Mouse (Mus musculus) olfactory bulb, adult 2 months (tissue): ENCODE data around the gene Vars.

Experiments
- CTCF ChIP-seq: fragments of 200-500 bp; IDR thresholded peaks from 2 replicates; pipeline ENCODE4 v1.5.1; 2012; ENCODE audit warnings: low read depth, mild to moderate bottlenecking, low read length, moderate library complexity; ENCODE audit not compliant: insufficient read depth
- POLR2A ChIP-seq: fragments of 200-500 bp; IDR thresholded peaks from 2 replicates; pipeline ENCODE4 v1.6.1; 2012; ENCODE audit warnings: mild to moderate bottlenecking, low read depth, low read length, moderate library complexity; ENCODE audit not compliant: insufficient read depth

- TF ChIP-seq CTCF (no peak), POLR2A (no peak)
Measured at GRCm38 (mm10) chr17:35011440-35011839, 10.7 kb downstream of the Vars start.
